Mouse (Mus musculus): ENCODE measurements at regions not wholly inside any gene's neighbourhood (a gene's known extent, or its start where the extent isn't known, plus 50 kb on each side); places are given as distances from the start of the nearest gene placed in this dataset.
A peak's percentile ranks its signal among the peaks of the same experiment; 100 is the strongest.

DNA sequence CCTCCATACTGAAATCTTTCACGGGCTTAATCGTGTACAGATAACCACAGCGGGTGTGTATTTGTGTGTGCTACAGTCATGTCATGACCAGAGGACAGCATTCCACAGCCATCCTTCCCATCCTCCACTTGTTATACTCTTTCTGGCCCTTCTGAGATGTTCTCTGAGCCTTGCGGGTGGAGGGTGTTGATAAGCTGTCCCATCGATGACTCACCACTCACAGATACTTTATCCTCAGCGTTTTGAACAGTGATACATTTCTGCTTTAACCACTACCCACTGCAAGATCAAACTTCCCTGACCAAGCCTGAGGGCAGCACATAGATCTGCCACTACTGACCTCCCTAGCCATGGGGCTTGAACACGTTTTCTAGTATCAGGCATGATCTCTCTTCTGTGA, 274.3 kb upstream of the Rtl1 start:
- ATAC-seq (replicated peaks; ENCODE audit: poor library complexity), result no peak

GRCm38 (mm10) chr12:109881108-109881507, 281.0 kb upstream of the Rtl1 start:
- ATAC-seq (replicated peaks; ENCODE audit: poor library complexity), result no peak

DNA sequence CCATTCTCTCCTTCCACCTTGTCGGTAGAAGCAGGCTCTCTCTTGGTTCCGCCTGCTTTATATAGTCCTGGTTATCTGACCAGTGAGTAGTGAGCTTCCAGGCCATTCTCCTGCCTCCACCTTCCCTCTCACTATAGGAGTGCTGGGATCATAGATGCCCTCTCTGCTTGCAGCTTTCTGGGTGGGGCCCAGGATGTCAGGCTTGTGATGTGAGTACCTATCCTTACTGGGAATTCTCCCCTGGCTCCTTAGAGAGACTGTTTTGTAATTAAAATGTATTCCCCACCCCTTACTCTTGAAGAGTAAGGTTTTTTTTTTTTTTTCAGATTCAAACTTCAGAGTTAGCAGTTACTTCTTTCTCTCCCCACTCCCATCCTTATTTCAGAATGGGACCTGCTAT, 291.1 kb upstream of the Rtl1 start:
- no peak for ATAC-seq (replicated peaks; ENCODE audit: poor library complexity)

GRCm38 (mm10) chr12:109892834-109893233, 292.7 kb upstream of the Rtl1 start:
- ATAC-seq (replicated peaks; ENCODE audit: poor library complexity), result peak; percentile 73

GRCm38 (mm10) chr12:109893657-109894056, 293.5 kb upstream of the Rtl1 start:
- no peak for ATAC-seq (replicated peaks; ENCODE audit: poor library complexity)

- no peak for ATAC-seq (replicated peaks; ENCODE audit: poor library complexity)
These were observed 295.3 kb upstream of the Rtl1 start for GRCm38 (mm10) chr12:109895389-109895788.

DNA sequence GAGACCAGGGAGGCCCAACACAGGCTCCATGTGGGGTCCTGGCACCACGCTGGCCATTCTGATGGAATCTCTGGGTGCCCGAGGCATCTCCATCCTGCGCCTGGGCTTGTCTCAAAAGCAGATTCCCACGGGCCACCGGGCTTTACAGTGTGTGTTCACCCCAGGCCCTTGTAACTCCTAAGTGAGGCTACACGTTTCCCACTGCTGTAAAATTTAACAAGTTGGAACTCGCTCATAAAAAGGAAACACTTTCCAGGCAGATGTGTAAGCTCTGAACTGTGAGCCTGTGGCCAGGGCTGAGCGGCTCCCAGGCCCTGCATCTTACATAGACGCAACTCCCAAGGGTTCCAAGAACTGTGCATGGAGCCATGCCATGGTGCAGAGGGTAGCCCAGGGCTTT, 296.3 kb upstream of the Rtl1 start:
- no peak for ATAC-seq (replicated peaks; ENCODE audit: poor library complexity)

GRCm38 (mm10) chr12:109896906-109897305, 296.8 kb upstream of the Rtl1 start:
- ATAC-seq (replicated peaks; ENCODE audit: poor library complexity), result no peak

GRCm38 (mm10) chr12:109897861-109898385, 297.8 kb upstream of the Rtl1 start:
- ATAC-seq (replicated peaks; ENCODE audit: poor library complexity), result no peak

DNA sequence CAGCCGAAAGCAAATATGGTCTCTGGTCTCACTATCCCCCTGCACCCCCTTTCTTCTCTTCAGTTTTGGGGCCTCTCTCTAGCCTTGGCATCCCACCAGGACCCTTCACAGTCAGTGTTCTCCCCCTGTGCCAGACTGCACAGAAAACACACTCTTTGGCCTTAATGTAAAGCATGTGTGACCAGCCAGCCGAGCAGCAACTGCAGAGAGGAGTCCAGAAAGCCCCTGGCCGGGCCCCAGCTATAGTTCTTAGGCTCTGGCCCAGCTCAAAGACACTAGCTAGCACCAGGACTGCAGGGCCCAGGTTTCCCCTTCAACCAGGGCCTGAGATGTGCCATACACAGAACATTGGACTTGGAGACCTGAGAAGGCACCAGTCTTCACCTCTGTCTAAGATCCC, 299.3 kb upstream of the Rtl1 start:
- ATAC-seq (replicated peaks; ENCODE audit: poor library complexity), result no peak

DNA sequence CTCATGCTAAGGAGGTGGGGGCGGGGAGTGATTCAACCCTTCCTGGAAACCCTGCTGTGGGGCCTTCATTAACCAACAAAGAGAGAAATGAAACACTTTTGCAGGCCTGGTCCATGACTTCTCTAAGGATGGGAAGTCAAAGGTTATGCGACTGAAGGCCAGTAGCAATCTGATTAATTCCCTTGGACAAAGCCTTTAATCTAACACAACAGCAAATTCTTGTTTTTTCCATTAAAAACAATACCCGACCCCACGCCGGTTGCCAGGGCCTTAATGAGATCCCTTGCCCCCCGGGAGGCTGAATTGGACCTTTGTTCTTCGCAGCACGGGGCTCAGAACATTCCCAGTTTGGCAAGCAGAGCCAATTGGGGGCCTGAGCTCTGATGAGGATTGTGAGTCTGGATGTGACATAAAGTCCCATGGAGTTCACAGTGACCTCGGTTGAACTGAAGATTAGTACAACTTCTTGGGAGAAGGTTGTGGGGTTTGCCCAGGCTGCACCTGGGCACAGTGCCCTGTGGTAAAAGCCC, 310.9 kb upstream of the Rtl1 start:
- ATAC-seq (replicated peaks; ENCODE audit: poor library complexity), result no peak

DNA sequence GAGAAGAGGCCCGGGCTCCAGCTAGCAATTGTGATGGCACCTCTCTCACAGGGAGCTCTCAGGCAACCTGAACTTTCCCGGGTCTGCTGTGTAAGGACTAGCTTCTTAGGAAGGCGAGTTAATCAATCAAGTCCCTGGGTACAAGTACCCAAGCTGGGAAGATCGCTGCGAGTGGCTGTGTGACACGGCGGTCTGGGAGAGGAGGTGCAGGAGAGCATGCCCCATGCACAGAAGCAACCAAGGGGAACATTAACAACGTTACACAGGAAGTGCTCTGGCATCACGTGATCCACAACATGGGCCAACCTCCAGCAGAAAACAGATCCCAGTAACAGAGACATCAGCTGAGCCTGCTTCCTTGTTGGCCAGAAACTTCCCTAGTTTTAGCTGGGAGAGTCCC, 311.4 kb upstream of the Rtl1 start:
- ATAC-seq (replicated peaks; ENCODE audit: poor library complexity), result no peak

- no peak for ATAC-seq (replicated peaks; ENCODE audit: poor library complexity)
These were observed 317.6 kb upstream of the Rtl1 start for GRCm38 (mm10) chr12:109917761-109918160.

GRCm38 (mm10) chr12:109918901-109919300, 318.8 kb upstream of the Rtl1 start:
- no peak for ATAC-seq (replicated peaks; ENCODE audit: poor library complexity)

DNA sequence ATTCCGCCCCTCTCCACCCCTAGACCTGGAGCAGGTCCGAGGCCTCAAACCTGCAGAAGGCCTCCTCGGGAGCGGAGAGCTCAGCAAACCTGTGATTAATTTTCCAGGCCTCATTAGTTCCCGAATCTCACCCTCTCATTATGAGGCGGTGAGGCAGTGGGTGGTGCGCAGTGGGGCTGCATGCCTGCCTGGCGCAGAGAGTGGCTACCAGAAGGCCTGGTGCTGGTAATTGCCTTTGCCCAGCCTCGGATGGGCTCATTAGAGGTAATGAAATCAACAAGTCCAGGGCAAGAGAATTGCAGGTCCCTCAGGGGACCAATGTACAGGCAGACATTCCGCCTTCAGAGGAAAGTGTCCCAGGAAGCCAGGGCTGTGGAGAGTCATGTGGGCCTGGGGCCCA, 322.0 kb upstream of the Rtl1 start:
- ATAC-seq (replicated peaks; ENCODE audit: poor library complexity), result no peak

DNA sequence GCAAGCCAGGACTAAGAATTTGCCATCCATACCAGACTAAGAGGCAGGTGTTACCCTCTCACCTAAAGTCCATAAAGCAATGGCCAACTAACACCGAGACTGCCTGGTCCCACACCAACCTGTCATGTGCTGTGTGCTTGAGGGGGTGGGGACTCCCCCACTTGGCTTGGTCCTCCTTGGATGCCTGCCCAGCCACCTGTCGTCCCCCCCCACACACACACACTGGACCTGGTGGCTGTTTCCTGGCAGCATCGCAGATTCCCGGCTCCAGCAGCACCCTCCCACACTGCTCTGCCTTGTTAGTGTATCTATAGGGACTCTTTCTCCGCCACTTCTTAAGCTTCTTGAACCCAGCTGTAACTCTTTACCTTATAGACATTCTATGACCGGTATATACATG, 325.7 kb upstream of the Rtl1 start:
- ATAC-seq (replicated peaks; ENCODE audit: poor library complexity), result no peak

- peak; percentile 26; the same call in 1 of the 2 replicates for ATAC-seq (replicated peaks; ENCODE audit: poor library complexity)
These were observed 326.5 kb upstream of the Rtl1 start for GRCm38 (mm10) chr12:109926643-109927042.

DNA sequence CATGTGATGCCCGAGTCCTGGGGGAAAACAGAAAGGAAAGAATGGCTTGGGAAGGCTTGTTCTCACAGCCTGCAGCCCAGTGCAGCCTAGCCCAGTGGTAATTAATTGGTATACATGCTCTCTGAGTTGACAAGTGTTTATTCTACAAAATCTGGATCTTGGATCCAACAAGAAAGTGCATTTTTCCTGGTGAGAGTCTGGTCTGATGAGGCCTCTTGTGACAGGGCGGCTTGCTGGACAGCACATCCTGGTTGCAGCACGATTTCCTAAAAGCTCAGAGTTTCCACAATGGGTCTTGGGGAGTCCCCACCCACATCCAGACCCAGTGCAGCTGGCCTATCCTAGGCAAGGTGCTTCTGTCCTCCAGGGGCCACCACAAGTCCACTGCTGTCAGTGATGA, 332.7 kb upstream of the Dio3 start:
- no peak for ATAC-seq (replicated peaks; ENCODE audit: poor library complexity)

DNA sequence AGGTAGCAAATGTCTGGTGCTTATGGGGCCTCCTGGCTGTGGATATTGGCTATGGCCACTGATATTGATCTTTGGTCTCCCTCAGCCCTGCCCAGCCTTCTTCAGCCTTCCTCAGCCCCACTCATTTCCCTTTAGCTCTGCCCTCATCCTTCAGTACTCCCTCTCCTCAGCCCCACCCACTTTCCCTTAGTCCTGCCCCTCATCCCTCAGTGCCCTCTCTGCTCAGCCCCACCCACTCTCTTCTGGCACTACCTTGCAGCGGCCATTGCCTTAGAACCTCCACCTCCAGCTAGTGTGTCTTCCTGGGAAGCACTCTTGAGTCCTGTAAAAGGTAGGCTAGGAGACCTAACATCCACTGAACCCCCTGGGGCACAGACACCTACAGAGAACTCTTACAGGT, 331.9 kb upstream of the Dio3 start:
- no peak for ATAC-seq (replicated peaks; ENCODE audit: poor library complexity)

DNA sequence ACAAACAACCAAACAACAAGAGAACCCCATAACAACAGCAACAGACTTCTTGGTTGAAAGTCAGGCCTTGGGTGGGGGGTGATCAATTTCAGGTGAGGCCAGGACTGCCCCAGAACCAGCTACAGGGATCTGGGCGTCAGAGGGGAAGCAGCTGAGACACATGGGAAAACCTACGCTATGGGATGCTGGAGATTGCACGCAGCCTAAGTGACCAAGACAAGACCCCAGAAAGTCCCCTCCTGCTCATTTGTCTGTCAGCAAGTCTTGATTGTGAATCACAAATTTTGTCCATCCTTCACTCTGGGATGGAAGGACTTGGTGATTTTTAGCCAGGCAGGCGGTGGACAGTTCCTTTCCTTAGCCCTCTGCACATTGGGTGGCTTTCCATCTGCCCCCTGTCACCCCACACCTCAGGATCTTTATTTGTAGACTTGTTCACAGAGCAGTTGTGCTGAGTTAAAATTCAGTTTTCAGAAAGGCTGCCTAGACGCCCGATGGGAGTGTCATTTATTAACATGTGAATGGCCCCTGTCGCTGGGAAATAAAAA, 330.9 kb upstream of the Dio3 start:
- ATAC-seq (replicated peaks; ENCODE audit: poor library complexity), result no peak

DNA sequence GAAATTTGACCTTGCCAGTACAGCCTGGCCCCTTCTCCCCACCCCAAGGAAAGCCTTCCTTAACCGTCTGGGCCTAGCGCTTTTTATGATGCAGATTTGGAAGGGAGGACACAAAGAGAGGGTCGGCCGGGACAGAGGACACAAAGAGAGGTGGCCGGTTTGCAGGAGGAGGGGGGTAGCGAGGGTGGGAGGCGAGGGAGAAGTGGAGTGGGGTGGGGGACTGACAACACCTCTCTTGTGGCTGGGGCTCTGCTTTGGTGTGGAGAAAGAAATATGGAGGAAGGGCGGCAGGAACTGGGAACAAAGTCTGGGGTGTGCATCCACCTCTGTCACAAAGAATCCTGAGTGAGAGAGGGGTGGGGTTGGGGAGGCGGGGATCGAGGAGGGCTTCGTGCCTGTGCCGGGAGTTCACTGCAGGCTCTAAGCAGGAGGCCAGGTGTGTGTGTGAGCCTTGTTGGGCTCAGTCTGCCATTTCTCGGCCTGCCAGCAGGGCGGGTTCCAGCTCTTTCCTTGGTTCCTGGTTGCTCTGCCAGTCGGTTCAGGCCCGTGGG, 330.4 kb upstream of the Dio3 start:
- ATAC-seq (replicated peaks; ENCODE audit: poor library complexity), result no peak

- no peak for ATAC-seq (replicated peaks; ENCODE audit: poor library complexity)
These were observed 329.5 kb upstream of the Dio3 start for GRCm38 (mm10) chr12:109949231-109949965.

Data from megakaryocyte progenitor cell, adult 5-6 weeks (primary cell).